Mouse (Mus musculus) lung, postnatal 14 days (tissue): Measurements from ENCODE around the gene Asic2.

Experiments
- DNase-seq: peaks from one replicate; pipeline ENCODE4 v3.0.0; 2021

Gene Asic2

GRCm38 (mm10) chr11:81152460-81153160 lies 815.6 kb downstream of the Asic2 start:
- DNase-seq = no peak

- no peak for DNase-seq
These were observed 816.3 kb downstream of the Asic2 start for GRCm38 (mm10) chr11:81152021-81152385.

GRCm38 (mm10) chr11:81151286-81152020 lies 816.8 kb downstream of the Asic2 start:
- DNase-seq = no peak

- no peak for DNase-seq
These were observed 817.6 kb downstream of the Asic2 start for GRCm38 (mm10) chr11:81150621-81151020.

- no peak for DNase-seq
These were observed 819.8 kb downstream of the Asic2 start for GRCm38 (mm10) chr11:81148423-81148822.

- no peak for DNase-seq
These were observed 821.6 kb downstream of the Asic2 start for GRCm38 (mm10) chr11:81146574-81147157.

- no peak for DNase-seq
These were observed 833.1 kb downstream of the Asic2 start for GRCm38 (mm10) chr11:81135141-81135540.

GRCm38 (mm10) chr11:81133950-81134349 lies 834.3 kb downstream of the Asic2 start:
- no peak for DNase-seq

- no peak for DNase-seq
These were observed 835.6 kb downstream of the Asic2 start for GRCm38 (mm10) chr11:81132669-81133068.

GRCm38 (mm10) chr11:81124363-81124762 lies 843.9 kb downstream of the Asic2 start:
- DNase-seq = no peak

- DNase-seq = no peak
These were observed 848.2 kb downstream of the Asic2 start for GRCm38 (mm10) chr11:81120024-81120576.

GRCm38 (mm10) chr11:81118055-81118454 lies 850.2 kb downstream of the Asic2 start:
- DNase-seq = no peak

GRCm38 (mm10) chr11:81115666-81116065 lies 852.6 kb downstream of the Asic2 start:
- DNase-seq = peak; percentile 66

- DNase-seq = no peak
These were observed 856.6 kb downstream of the Asic2 start for GRCm38 (mm10) chr11:81111626-81112025.

GRCm38 (mm10) chr11:81110049-81110448 lies 858.2 kb downstream of the Asic2 start:
- no peak for DNase-seq

- no peak for DNase-seq
These were observed 861.3 kb downstream of the Asic2 start for GRCm38 (mm10) chr11:81106949-81107348.

- no peak for DNase-seq
These were observed 867.4 kb downstream of the Asic2 start for GRCm38 (mm10) chr11:81100829-81101228.

GRCm38 (mm10) chr11:81096011-81096410 lies 872.2 kb downstream of the Asic2 start:
- DNase-seq = peak; percentile 10

- DNase-seq = no peak
These were observed 873.7 kb downstream of the Asic2 start for GRCm38 (mm10) chr11:81094581-81094980.

- DNase-seq = no peak
These were observed 876.1 kb downstream of the Asic2 start for GRCm38 (mm10) chr11:81092161-81092560.

- DNase-seq = no peak
These were observed 884.4 kb downstream of the Asic2 start for GRCm38 (mm10) chr11:81083822-81084221.

- no peak for DNase-seq
These were observed 888.0 kb downstream of the Asic2 start for GRCm38 (mm10) chr11:81080076-81080805.

GRCm38 (mm10) chr11:81079237-81079636 lies 889.0 kb downstream of the Asic2 start:
- DNase-seq = no peak
